Mouse (Mus musculus) Patski (cell line): ENCODE results near the gene Olfr1507. TPM values are rescaled to one million over a fixed set of nuclear protein-coding genes. Genes with fewer than 3 reads are reported as not detected.

Experiments used
- ATAC-seq: fragments of 100-300 bp; one replicate; pipeline ENCODE4 v1.8.0; 2021
- CTCF ChIA-PET: fragments of 350-600 bp; sonication (Branson Sonifier 250); formaldehyde crosslinking; loops from one replicate; lab custom pipeline; 2022; ENCODE audit warnings: inconsistent platforms; lab: Charles Lee
- POLR2A ChIA-PET: fragments of 350-600 bp; sonication (Branson Sonifier 250); formaldehyde crosslinking; loops from one replicate; lab custom pipeline; 2022; ENCODE audit warnings: antibody characterized with exemption, inconsistent platforms; lab: Charles Lee
- DNase-seq: peaks from one replicate; pipeline ENCODE4 v3.0.0-alpha.2; 2011; ENCODE audit warnings: low read depth, low spot score
- H3K27me3 ChIP-seq: fragments of 371-371 bp; one replicate; pipeline ENCODE4 v1.5.1; 2021
- CTCF ChIP-seq: fragments of 100-300 bp; IDR thresholded peaks from one replicate; pipeline ENCODE4 v1.5.1; 2021
- in situ Hi-C: fragments of 300-500 bp; cut with MboI; formaldehyde crosslinking; loops from 3 replicates; pipeline ENCODE4 v1.11.1; 2018; ENCODE audit warnings: low pct_unique_long_range_greater_than_20kb, mixed read lengths
- polyA plus RNA-seq: library from polyadenylated mRNA; unstranded; gene quantifications from one replicate; pipeline ENCODE4 v1.2.3, GENCODE M21; 2021

The Olfr1507 gene
- polyA plus RNA-seq = not detected

DNA sequence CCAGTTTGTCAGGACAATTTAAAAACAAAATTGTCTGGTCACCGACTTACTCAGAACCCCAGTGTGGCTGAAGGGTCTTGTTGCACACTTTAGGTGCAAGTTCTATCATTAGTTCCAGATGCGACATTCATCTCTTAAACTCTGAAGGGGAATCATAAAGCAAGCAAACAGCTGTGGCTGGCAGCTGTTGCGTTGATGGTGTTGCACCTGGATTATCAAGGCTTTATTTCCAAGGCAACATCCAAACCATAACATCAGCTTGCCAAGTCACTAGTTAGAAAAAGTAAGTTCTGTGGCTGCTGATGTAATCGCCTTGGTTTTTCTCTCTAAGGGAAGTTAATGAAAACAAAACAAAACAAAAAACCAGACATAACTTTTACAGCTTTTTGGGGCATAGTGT, at the start of gene Olfr1507:
Gene Olfr1507 (minus strand): TSS at position 234 of the 400 bp plus-strand sequence.
- no peaks in the 10 kb centered on the region for H3K27me3 ChIP-seq
- POLR2A ChIA-PET = no interaction called here
- ATAC-seq (no peak), DNase-seq (no peak)
- CTCF ChIA-PET = no interaction called here
- in situ Hi-C loops = no loop called here
- no peak for TF ChIP-seq CTCF

DNA sequence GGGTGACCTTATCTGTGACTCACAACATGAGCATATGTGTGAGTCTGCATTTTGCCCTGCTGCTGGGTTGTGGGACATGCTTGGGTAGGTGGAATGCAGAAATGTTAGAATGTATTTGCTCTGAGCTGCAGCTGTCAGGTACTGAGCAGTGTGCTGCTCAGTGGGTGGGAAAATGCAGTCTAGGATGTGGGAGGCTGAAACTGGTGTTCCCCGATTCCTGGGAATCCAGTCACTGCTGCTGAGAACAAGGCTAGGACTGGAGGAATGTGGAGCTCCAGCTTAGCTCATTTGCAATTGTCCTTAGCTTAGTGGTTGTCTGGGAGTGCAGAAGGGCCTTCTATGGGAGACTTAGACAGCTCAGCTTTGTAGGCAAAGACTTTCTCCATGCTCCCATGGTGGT, 37.8 kb upstream of the Olfr1507 start:
- in situ Hi-C loops = no loop called here
- no peaks in the 10 kb centered on the region for H3K27me3 ChIP-seq
- ATAC-seq = no peak
- ChIA-PET POLR2A (no interaction called here), CTCF (no interaction called here)
- TF ChIP-seq CTCF = no peak
- DNase-seq = no peak

DNA sequence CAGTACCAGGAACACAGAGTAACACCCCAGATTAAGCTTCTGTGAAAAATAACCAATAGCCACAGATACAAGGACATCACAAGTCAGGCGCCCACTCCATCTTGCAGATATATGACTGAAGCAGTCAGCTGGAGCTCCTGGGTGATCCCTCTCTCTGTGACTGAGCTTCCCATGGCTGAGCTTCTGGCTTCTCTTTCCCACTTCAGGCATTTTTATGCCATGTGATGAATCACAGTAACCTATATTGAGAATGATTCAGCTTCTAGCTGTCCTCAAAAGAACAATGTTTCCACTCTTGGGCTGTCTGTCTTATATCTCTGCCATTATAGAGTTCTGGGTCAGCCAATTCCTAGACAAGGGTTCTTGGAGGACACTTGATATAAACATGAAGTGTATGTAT, 29.4 kb upstream of the Olfr1507 start:
- ATAC-seq (no peak), DNase-seq (no peak)
- no peak for TF ChIP-seq CTCF
- POLR2A ChIA-PET = no interaction called here
- no peaks in the 10 kb centered on the region for H3K27me3 ChIP-seq
- CTCF ChIA-PET = no interaction called here
- in situ Hi-C loops = no loop called here

DNA sequence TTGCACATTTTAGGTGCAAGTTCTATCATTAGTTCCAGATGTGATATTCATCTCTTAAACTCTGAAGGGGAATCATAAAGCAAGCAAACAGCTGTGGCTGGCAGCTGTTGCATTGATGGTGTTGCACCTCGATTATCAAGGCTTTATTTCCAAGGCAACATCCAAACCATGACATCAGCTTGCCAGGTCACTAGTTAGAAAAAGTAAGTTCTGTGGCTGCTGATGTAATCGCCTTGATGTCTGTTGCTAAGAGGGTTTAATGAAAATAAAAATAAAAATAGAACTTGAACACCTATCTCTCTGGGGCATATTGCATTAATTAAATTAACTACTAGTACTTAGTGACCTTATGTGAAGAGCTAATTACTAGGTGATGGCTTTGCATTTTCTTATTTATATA, 28.2 kb downstream of the Olfr1507 start, which contains the start of gene Olfr1508:
Gene Olfr1508 (minus strand): TSS at position 101 of the 400 bp plus-strand sequence.
- no peak for TF ChIP-seq CTCF
- CTCF ChIA-PET = interaction anchor here (0.8 kb wide), 1 partner anchor 11 kb away, joined by 3 read pairs; no protein-coding TSS in a partner anchor
- no peaks in the 10 kb centered on the region for H3K27me3 ChIP-seq
- POLR2A ChIA-PET = no interaction called here
- no peak for ATAC-seq
- in situ Hi-C loops = no loop called here
- no peak for DNase-seq

DNA sequence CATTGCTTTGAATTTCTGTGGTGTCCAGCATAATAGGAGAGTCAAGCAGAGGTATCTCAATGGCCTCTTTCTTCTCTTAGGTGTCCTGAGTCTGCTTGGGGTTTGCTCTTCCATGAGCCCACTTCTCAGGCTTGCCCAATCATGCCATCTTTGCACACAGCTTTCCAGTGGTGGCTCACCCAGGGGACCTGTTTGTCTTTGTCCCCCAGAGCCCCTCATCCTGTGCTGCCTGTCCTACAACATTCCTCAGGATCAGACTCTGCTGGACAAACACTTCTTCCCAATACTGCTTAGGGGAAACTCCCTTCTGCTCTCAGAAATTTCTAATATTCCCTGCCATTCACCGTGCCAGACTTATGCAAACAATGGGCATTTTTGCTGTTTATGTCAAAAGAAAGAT, 29.8 kb downstream of the Olfr1507 start:
- H3K27me3 ChIP-seq = no peaks in the 10 kb centered on the region
- POLR2A ChIA-PET = no interaction called here
- no peak for DNase-seq
- ATAC-seq = no peak
- no peak for TF ChIP-seq CTCF
- CTCF ChIA-PET = no interaction called here
- in situ Hi-C loops = no loop called here

DNA sequence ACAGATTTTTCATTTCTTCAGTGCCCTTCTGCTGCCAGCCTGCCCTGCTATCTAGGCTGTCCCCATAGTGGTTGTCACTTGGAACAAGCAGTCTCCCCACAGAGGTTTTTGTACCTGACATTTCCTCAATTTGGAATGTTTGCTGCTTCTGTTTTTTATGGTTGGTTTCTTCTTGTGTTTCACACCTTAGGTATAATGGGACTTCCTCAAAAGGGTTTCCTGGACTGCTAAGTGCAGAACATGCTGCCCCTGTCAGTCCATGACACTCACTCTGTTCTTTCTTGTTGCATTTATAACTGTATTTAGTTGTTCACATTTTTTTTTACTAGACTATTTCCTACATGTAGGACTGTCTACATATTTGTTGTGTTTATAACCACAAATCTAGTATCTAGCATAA, 33.6 kb downstream of the Olfr1507 start:
- in situ Hi-C loops = no loop called here
- no peaks in the 10 kb centered on the region for H3K27me3 ChIP-seq
- ChIA-PET CTCF (no interaction called here), POLR2A (no interaction called here)
- TF ChIP-seq CTCF = no peak
- ATAC-seq (no peak), DNase-seq (no peak)

DNA sequence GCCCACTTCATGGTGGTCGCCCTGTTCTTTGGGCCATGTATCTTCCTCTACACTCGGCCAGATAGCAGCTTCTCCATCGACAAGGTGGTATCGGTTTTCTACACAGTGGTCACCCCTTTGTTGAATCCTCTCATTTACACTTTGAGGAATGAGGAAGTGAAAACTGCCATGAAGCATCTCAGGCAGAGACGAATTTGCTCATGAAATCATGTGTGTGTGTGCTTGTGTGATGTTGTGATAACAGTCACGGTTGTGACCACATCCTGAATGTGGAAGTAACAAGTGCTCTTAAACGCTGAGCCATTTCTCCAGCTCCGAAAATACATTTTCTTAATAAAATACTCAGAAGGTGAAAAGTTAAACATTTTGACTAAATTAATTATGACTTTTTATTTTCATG, 44.4 kb downstream of the Olfr1507 start:
- in situ Hi-C loops = no loop called here
- ChIA-PET POLR2A (no interaction called here), CTCF (no interaction called here)
- peaks cover 9% of the 10 kb centered on the region for H3K27me3 ChIP-seq
- no peak for DNase-seq
- TF ChIP-seq CTCF = no peak
- no peak for ATAC-seq

DNA sequence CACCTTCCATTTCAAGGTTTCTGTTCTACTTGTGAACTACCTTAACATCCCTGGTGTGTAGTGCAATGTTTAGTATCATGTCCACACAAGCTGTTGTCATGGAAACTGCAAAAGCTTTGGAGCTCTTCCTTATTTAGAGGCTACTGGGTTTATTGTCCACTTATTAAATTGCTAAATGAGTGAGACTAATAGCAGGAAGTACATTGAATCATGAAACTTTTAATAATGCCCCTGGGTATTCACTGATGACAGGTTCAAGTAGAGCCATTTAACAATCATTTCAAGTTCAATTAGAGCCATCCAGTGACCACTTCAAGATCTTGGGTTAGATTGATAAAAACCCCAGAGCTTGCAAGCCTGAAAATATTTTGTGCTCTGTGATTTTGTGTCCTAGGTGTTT, 52.9 kb downstream of the Olfr1507 start, which contains the start of gene Olfr1509:
Gene Olfr1509 (plus strand): TSS at position 301 of the 400 bp plus-strand sequence.
- POLR2A ChIA-PET = interaction anchor here (0.6 kb wide), 1 partner anchor 26 kb away, joined by 3 read pairs; no protein-coding TSS in a partner anchor
- in situ Hi-C loops = no loop called here
- no peak for ATAC-seq
- H3K27me3 ChIP-seq = peaks cover 3% of the 10 kb centered on the region
- CTCF ChIA-PET = no interaction called here
- no peak for TF ChIP-seq CTCF
- no peak for DNase-seq

Other genes starting within 250 kb of the Olfr1507 start
- gene Chd8, start 238.0 kb downstream of the Olfr1507 start, polyA plus RNA-seq = 64.4 TPM
- gene Tox4, start 216.6 kb downstream of the Olfr1507 start, polyA plus RNA-seq = 38.8 TPM
- gene Rab2b, start 216.2 kb downstream of the Olfr1507 start, polyA plus RNA-seq = 20.5 TPM
- gene Mettl3, start 190.6 kb downstream of the Olfr1507 start, polyA plus RNA-seq = 28.7 TPM
- 16.8 TPM for gene Sall2, start 167.0 kb downstream of the Olfr1507 start, polyA plus RNA-seq
- gene Olfr1513, start 139.3 kb downstream of the Olfr1507 start, polyA plus RNA-seq = not detected
- gene Olfr1512, start 116.6 kb downstream of the Olfr1507 start, polyA plus RNA-seq = not detected
- gene Olfr1511, start 98.4 kb downstream of the Olfr1507 start, polyA plus RNA-seq = not detected
- not detected for gene Olfr1510, start 81.4 kb downstream of the Olfr1507 start, polyA plus RNA-seq
- gene Olfr1509, start 52.8 kb downstream of the Olfr1507 start, polyA plus RNA-seq = not detected
- gene Olfr1508, start 28.3 kb downstream of the Olfr1507 start, polyA plus RNA-seq = not detected